Mouse (Mus musculus): ENCODE results near the gene Nsg1.

The Nsg1 gene

GRCm38 (mm10) chr5:38140893-38141292 is 18.8 kb downstream of the Nsg1 start:
- DNase-seq (ENCODE audit: low spot score) = no peak

GRCm38 (mm10) chr5:38137163-38137562 is 22.5 kb downstream of the Nsg1 start:
- no peak for DNase-seq (ENCODE audit: low spot score)

GRCm38 (mm10) chr5:38136247-38136646 is 23.5 kb downstream of the Nsg1 start:
- DNase-seq (ENCODE audit: low spot score) = no peak

- DNase-seq (ENCODE audit: low spot score) = no peak
Measured at GRCm38 (mm10) chr5:38129339-38129738, 30.4 kb downstream of the Nsg1 start.

GRCm38 (mm10) chr5:38126519-38127306 is 33.0 kb downstream of the Nsg1 start:
- no peak for DNase-seq (ENCODE audit: low spot score)

- no peak for DNase-seq (ENCODE audit: low spot score)
Measured at GRCm38 (mm10) chr5:38121699-38122098, 38.0 kb downstream of the Nsg1 start.

GRCm38 (mm10) chr5:38119268-38119667 is 40.4 kb downstream of the Nsg1 start:
- no peak for DNase-seq (ENCODE audit: low spot score)

GRCm38 (mm10) chr5:38117056-38117455 is 42.7 kb downstream of the Nsg1 start:
- DNase-seq (ENCODE audit: low spot score) = no peak

- no peak for DNase-seq (ENCODE audit: low spot score)
Measured at GRCm38 (mm10) chr5:38114526-38114925, 45.2 kb downstream of the Nsg1 start.

GRCm38 (mm10) chr5:38106807-38107206 is 52.9 kb downstream of the Nsg1 start:
- DNase-seq (ENCODE audit: low spot score) = no peak

- DNase-seq (ENCODE audit: low spot score) = no peak
Measured at GRCm38 (mm10) chr5:38106080-38106697, 53.5 kb downstream of the Nsg1 start.

GRCm38 (mm10) chr5:38102945-38103344 is 56.8 kb downstream of the Nsg1 start:
- DNase-seq (ENCODE audit: low spot score) = no peak

GRCm38 (mm10) chr5:38099139-38099676 is 60.5 kb downstream of the Nsg1 start:
- peak; percentile 11 for DNase-seq (ENCODE audit: low spot score)

GRCm38 (mm10) chr5:38097501-38098093 is 62.1 kb downstream of the Nsg1 start:
- DNase-seq (ENCODE audit: low spot score) = peak; percentile 32

GRCm38 (mm10) chr5:38094331-38094730 is 65.4 kb downstream of the Nsg1 start:
- DNase-seq (ENCODE audit: low spot score) = no peak

- no peak for DNase-seq (ENCODE audit: low spot score)
Measured at GRCm38 (mm10) chr5:38091966-38092304, 67.8 kb downstream of the Nsg1 start.

- peak; percentile 85 for DNase-seq (ENCODE audit: low spot score)
Measured at GRCm38 (mm10) chr5:38091046-38091965, 68.4 kb downstream of the Nsg1 start.

- no peak for DNase-seq (ENCODE audit: low spot score)
Measured at GRCm38 (mm10) chr5:38090581-38090980, 69.1 kb downstream of the Nsg1 start.

GRCm38 (mm10) chr5:38090111-38090510 is 69.6 kb downstream of the Nsg1 start:
- DNase-seq (ENCODE audit: low spot score) = no peak

All from adipocyte (in vitro differentiated cells).